Mouse (Mus musculus): ENCODE results near the gene Lyplal1.

Lyplal1 gene

DNA sequence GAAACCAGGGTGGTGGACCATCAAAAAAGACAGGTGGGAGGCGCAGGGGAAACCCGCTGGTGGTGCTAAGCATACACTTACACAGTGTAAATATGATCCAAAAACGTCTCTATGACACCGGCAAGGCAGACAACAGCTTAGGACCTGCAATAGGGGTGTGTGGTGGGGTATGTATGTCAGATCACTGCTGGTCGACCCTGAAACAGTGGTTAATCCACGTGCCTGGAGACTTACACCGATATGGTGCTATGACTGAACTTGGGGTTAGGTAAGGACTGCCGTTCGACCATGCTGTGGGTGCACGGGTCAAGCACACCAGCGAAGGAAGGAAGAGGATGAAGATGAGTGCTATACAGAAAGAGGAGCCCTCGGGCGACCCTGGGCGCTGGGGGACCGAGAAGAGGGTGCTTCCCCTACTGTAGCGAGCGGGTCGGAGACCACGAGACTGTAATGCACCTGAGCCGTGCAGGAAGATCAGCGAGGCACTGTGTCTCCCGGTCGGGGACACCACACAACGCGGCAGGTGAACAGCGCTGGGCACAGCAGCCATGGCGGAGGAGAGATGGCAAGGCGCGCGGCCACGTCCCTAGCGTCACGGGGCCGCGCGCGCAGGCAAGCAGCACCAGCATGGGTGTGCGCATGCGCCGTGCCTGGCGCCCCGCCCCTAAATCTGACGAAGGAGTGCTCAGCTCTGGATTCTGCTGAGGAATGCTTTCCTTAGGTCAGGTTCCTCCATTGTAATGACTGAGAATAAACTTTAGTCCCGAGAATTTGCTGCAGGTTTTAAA lies at the start of gene Lyplal1:
Lyplal1 (minus strand) TSS at position 610 of the 788 bp plus-strand sequence.
- Histone ChIP-seq H3K27me3 (ENCODE audit: insufficient read depth, low read length) (no peaks in the 10 kb centered on the region), H3K9me3 (ENCODE audit: low read length) (no peaks in the 10 kb centered on the region), H3K4me3 (replicated peaks; ENCODE audit: low read length) (peak within 1 kb of the TSS; percentile 87), H3K4me1 (replicated peaks; ENCODE audit: low read depth, low read length) (no peaks in the 10 kb centered on the region), H3K36me3 (ENCODE audit: insufficient read depth, low read length) (no peaks in the 10 kb centered on the region)
- no peak for TF ChIP-seq POU5F1 (IDR thresholded peaks at IDR 0.05; ENCODE audit: borderline replicate concordance, low read length)

DNA sequence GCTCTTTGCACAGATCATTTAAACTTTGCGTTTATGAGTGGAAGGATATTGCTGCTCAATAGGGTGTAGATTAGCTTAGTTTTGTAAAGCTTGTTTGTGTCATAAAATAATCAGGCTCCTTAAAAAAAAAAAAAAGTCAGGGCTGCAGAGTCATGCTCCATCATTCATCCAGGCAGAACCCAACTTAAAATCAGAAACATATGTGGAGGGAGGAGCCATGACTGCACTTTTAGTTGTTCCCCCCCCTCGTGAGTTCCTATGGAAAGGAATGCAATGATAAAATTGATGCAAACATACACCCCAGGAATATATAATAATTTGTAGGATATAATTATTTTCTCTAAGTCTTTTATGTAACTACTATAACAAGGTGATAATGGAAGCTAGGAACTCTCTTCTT lies 46.5 kb upstream of the Lyplal1 start:
- TF ChIP-seq NANOG (IDR thresholded peaks at IDR 0.05; ENCODE audit: borderline replicate concordance, low read length) (no peak), POU5F1 (IDR thresholded peaks at IDR 0.05; ENCODE audit: borderline replicate concordance, low read length) (no peak), CTCF (conservative IDR thresholded peaks at IDR 0.05; ENCODE audit: low read length) (no peak)
- H3K27me3 ChIP-seq (ENCODE audit: insufficient read depth, low read length): no peaks in the 10 kb centered on the region
- H3K36me3 ChIP-seq (ENCODE audit: insufficient read depth, low read length): no peaks in the 10 kb centered on the region
- H3K4me3 ChIP-seq (replicated peaks; ENCODE audit: low read length): no peak overlapping the region
- no peaks in the 10 kb centered on the region for H3K9me3 ChIP-seq (ENCODE audit: low read length)
- no peaks in the 10 kb centered on the region for H3K4me1 ChIP-seq (replicated peaks; ENCODE audit: low read depth, low read length)

DNA sequence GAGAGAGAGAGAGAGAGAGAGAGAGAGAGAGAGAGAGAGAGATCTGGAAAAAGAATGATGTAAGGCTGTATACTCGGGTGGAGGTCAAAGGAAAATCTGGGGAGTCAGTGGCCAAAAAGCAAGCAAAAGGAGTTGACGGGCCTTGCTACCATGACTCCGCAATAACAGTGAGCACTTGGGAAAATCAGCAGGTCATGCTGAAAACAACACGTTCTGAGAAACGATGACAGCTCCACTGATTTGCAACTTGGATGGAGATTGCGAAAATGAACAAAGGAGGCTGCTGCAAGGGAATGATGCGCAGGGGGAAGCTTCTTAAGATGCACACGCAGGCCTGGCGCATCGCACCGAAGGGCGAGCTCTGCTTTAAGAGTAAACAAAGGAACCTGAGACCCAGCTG lies 46.1 kb upstream of the Lyplal1 start:
- TF ChIP-seq NANOG (IDR thresholded peaks at IDR 0.05; ENCODE audit: borderline replicate concordance, low read length) (no peak), POU5F1 (IDR thresholded peaks at IDR 0.05; ENCODE audit: borderline replicate concordance, low read length) (no peak), CTCF (conservative IDR thresholded peaks at IDR 0.05; ENCODE audit: low read length) (no peak)
- Histone ChIP-seq H3K4me1 (replicated peaks; ENCODE audit: low read depth, low read length) (no peaks in the 10 kb centered on the region), H3K4me3 (replicated peaks; ENCODE audit: low read length) (no peak overlapping the region), H3K36me3 (ENCODE audit: insufficient read depth, low read length) (no peaks in the 10 kb centered on the region), H3K27me3 (ENCODE audit: insufficient read depth, low read length) (no peaks in the 10 kb centered on the region), H3K9me3 (ENCODE audit: low read length) (no peaks in the 10 kb centered on the region)

DNA sequence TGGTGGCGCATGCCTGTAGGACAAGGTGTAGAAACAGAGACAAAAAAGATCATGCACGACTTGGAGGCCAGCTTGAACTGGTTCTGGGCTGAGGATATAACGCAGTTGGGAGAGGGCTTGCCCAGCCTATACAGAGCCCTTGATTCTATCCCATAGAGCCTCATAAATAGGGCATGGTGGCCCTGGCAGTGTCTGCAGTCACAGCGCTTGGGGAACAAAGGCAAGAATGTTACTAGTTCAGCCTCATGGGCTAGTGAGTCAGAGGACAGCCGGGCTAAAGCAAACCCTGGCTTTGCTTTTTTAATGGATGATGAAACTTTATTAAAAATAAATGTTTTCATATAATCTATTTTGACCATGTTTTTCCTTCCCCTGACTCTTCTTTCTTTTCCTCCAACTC lies 33.3 kb upstream of the Lyplal1 start:
- Histone ChIP-seq H3K36me3 (ENCODE audit: insufficient read depth, low read length) (no peaks in the 10 kb centered on the region), H3K4me3 (replicated peaks; ENCODE audit: low read length) (no peak overlapping the region), H3K4me1 (replicated peaks; ENCODE audit: low read depth, low read length) (no peaks in the 10 kb centered on the region), H3K9me3 (ENCODE audit: low read length) (no peaks in the 10 kb centered on the region), H3K27me3 (ENCODE audit: insufficient read depth, low read length) (no peaks in the 10 kb centered on the region)
- no peak for TF ChIP-seq NANOG (IDR thresholded peaks at IDR 0.05; ENCODE audit: borderline replicate concordance, low read length)
- TF ChIP-seq CTCF (conservative IDR thresholded peaks at IDR 0.05; ENCODE audit: low read length): no peak
- TF ChIP-seq POU5F1 (IDR thresholded peaks at IDR 0.05; ENCODE audit: borderline replicate concordance, low read length): no peak

DNA sequence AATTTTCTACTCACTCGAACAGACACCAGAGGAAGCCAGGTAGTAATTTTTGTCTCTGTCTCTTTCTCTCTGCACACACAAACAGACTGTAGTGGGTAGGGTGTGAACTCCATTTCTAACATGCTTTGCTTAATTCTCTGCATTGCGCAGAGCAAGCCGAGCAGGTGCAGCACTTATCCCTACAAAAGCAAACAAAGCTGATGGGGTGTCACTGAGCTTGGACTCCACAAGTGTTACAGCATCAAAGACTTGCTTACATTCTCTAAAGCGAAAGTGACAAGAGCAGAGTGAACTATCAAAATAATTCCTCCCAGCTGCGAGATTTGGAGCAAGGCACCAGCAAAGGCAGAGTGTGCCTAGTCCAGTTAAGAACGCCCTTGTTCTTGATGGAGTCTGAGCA lies 28.3 kb upstream of the Lyplal1 start:
- Histone ChIP-seq H3K36me3 (ENCODE audit: insufficient read depth, low read length) (no peaks in the 10 kb centered on the region), H3K4me3 (replicated peaks; ENCODE audit: low read length) (no peak overlapping the region), H3K9me3 (ENCODE audit: low read length) (no peaks in the 10 kb centered on the region), H3K27me3 (ENCODE audit: insufficient read depth, low read length) (no peaks in the 10 kb centered on the region), H3K4me1 (replicated peaks; ENCODE audit: low read depth, low read length) (no peaks in the 10 kb centered on the region)
- TF ChIP-seq CTCF (conservative IDR thresholded peaks at IDR 0.05; ENCODE audit: low read length) (no peak), NANOG (IDR thresholded peaks at IDR 0.05; ENCODE audit: borderline replicate concordance, low read length) (no peak), POU5F1 (IDR thresholded peaks at IDR 0.05; ENCODE audit: borderline replicate concordance, low read length) (no peak)

DNA sequence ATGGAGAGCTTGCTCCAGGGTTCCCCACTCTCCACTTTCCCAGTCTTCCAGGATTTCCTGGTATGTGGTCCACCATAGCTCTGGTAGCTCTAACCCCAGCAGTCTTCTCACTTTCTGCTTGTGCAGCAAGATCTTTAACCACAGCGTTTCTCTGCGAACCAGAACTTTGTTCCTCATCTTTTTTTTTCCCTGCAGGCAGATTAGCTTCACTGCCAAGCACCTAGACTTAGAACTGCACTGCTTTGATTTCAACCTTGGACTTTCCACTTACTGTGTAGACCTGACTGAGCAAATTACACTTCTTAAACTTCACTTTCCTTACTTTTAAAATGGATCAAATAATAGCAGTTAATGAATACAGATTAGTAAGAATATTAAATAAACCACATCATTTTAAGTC lies 23.1 kb upstream of the Lyplal1 start:
- no peaks in the 10 kb centered on the region for H3K36me3 ChIP-seq (ENCODE audit: insufficient read depth, low read length)
- H3K9me3 ChIP-seq (ENCODE audit: low read length): no peaks in the 10 kb centered on the region
- H3K4me1 ChIP-seq (replicated peaks; ENCODE audit: low read depth, low read length): no peaks in the 10 kb centered on the region
- H3K4me3 ChIP-seq (replicated peaks; ENCODE audit: low read length): no peak overlapping the region
- TF ChIP-seq POU5F1 (IDR thresholded peaks at IDR 0.05; ENCODE audit: borderline replicate concordance, low read length) (no peak), NANOG (IDR thresholded peaks at IDR 0.05; ENCODE audit: borderline replicate concordance, low read length) (no peak)
- H3K27me3 ChIP-seq (ENCODE audit: insufficient read depth, low read length): no peaks in the 10 kb centered on the region

DNA sequence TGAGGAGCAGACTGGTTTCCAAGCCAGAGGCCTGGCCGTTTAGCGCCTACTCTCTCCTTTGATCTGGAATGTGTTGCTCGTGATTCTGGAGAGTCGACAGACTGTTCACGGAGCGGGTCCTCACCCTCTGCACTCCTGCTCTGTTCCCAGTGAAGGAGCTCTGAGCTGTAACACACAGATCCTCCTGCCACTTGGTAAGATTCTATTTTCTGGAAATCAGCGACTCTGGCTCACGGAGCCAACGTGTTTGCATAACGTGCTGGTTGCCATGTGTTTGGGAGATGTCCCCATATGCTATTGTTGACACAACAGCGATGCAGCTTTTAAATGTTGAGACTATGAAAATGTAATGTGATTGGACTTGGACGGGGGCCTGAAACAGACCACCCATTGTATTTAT lies 20.8 kb upstream of the Lyplal1 start:
- Histone ChIP-seq H3K27me3 (ENCODE audit: insufficient read depth, low read length) (no peaks in the 10 kb centered on the region), H3K4me1 (replicated peaks; ENCODE audit: low read depth, low read length) (no peaks in the 10 kb centered on the region), H3K4me3 (replicated peaks; ENCODE audit: low read length) (no peak overlapping the region), H3K36me3 (ENCODE audit: insufficient read depth, low read length) (no peaks in the 10 kb centered on the region), H3K9me3 (ENCODE audit: low read length) (no peaks in the 10 kb centered on the region)
- TF ChIP-seq POU5F1 (IDR thresholded peaks at IDR 0.05; ENCODE audit: borderline replicate concordance, low read length) (no peak), NANOG (IDR thresholded peaks at IDR 0.05; ENCODE audit: borderline replicate concordance, low read length) (no peak), CTCF (conservative IDR thresholded peaks at IDR 0.05; ENCODE audit: low read length) (no peak)

DNA sequence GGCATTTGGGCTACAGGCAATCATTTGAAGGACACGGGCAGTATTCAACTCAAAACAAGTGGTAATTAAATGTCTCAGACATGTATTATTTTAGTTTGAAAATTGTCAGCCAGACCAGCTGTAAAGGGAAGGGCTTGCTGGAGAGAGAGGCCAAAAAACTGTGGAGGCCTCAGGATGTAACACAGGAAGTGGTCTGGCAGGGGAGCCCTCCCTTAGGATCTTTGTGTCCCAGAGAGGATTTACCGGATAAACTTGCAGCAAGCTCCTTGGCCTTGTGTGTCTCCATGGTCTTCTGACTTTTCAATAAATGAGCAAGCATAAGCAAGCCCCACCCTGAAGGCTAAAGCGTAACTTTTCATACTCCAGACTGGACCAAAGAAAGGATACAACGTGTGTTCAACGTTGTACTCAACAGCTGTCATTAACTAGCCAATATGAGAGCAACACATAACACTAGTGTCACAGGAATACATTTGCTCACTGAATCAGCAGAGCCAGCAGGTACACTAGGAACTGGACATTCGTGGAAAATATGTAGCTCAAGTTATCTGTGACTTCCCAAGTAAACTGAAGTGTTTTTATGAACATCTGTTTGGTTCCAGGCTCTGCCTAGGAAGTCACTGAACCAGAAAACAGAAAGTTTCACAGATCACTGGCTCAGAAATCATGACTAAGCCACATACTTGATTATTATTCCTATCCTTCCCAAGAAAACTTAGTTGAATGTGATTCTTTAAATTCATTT lies 19.7 kb upstream of the Lyplal1 start:
- TF ChIP-seq POU5F1 (IDR thresholded peaks at IDR 0.05; ENCODE audit: borderline replicate concordance, low read length) (no peak), NANOG (IDR thresholded peaks at IDR 0.05; ENCODE audit: borderline replicate concordance, low read length) (no peak), CTCF (conservative IDR thresholded peaks at IDR 0.05; ENCODE audit: low read length) (no peak)
- Histone ChIP-seq H3K36me3 (ENCODE audit: insufficient read depth, low read length) (no peaks in the 10 kb centered on the region), H3K27me3 (ENCODE audit: insufficient read depth, low read length) (no peaks in the 10 kb centered on the region), H3K9me3 (ENCODE audit: low read length) (no peaks in the 10 kb centered on the region), H3K4me3 (replicated peaks; ENCODE audit: low read length) (no peak overlapping the region), H3K4me1 (replicated peaks; ENCODE audit: low read depth, low read length) (no peaks in the 10 kb centered on the region)

All from E14TG2a.4 (cell line).